Mouse (Mus musculus) right cerebral cortex, postnatal 36 days (tissue): ENCODE data around the gene Mthfd2l.

ENCODE experiments used
- DNase-seq, 2 experiments: peaks; one replicate each; pipeline ENCODE4 v3.0.0; 2022; ENCODE audit warnings: low spot score in 2 of 2, mixed read lengths in 1 of 2

Mthfd2l gene

DNA sequence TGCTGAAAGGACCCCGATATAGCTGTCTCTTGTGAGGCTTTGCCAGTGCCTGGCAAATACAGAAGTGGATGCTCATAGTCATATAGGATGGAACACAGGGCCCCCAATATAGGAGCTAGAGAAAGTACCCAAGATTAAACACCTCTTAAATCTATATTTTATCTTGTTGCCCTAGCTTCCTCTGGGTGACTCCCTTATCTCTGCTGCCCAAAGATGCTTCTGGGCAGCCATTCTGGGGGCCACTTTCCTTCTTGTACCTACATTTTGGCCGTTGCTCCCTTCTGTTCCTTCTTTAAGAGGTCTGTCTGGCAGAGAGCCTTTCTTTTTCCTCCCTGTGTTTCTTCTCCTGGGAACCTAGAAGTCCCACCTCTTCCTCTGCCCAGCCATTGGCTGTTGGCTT lies 14.5 kb downstream of the Mthfd2l start:
- no peak for DNase-seq

DNA sequence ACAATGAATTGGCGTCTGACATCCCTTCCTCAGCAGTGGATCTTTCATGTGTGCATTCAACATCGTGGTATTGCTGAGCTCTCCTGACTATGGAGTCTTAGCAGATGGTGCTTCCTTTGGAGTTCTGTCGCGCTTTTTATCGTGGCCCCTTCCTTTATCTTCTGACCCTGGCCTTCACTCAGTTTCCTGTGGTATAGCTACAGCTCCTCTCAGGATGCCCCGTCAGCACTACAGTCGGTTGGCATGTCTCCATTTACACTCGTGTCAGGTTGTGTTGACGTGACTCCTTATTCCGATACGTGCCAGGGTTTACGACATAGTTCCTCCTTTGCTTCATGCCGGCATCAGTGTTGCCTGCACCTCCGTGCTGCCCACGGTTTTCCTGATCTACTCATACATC lies 18.6 kb downstream of the Mthfd2l start:
- DNase-seq: no peak

DNA sequence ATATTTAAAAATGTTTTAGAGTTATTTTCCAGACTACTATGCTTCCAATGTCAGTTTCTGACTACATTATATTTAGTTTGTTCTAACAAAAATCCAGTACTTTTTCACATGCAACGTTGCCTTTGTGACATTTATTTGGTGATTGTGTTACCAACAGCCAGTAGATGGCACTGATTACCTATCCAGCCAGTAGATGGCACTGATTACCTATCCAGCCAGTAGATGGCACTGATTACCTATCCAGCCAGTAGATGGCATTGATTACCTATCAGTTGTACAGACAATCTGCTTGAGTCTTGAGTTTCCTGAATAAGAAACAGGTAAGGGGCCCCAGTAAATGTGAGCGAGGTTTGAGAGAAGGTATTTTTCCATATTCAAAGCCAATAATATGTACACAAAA lies 20.6 kb downstream of the Mthfd2l start:
- peak; percentile 21 to 32 for DNase-seq

GRCm38 (mm10) chr5:90952731-90953481 lies 22.0 kb downstream of the Mthfd2l start:
- DNase-seq: no peak

GRCm38 (mm10) chr5:90964316-90964715 lies 33.4 kb downstream of the Mthfd2l start:
- no peak for DNase-seq

- no peak for DNase-seq
Measured at GRCm38 (mm10) chr5:90964764-90965163, 33.8 kb downstream of the Mthfd2l start.

DNA sequence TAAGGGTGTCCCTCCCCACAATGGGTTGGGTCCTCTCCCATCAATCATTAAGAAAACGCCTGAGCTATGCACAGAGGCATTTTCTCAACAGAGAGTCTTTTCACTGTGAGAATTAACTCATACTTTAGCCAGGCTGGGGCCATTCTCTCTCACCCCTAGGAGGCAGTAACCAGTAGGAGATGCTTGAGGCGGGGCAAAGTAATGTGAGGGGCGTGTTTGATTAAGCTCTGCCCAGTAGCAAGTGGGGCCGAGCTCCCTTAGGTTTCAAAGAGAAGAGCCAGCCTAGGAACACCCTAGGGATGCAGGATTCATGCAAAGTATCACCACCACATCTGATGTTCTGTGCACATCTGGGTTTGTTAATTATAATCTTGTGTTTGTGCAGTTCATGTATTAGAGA lies 34.5 kb downstream of the Mthfd2l start:
- DNase-seq: no peak

GRCm38 (mm10) chr5:90977244-90977643 lies 46.3 kb downstream of the Mthfd2l start:
- peak; percentile 15 to 44 for DNase-seq

- peak in 1 of 2 experiments; percentile 9 for DNase-seq
Measured at GRCm38 (mm10) chr5:90980297-90980696, 49.4 kb downstream of the Mthfd2l start.

GRCm38 (mm10) chr5:90987605-90988004 lies 56.7 kb downstream of the Mthfd2l start:
- DNase-seq: no peak

- no peak for DNase-seq
Measured at GRCm38 (mm10) chr5:90988149-90988548, 57.2 kb downstream of the Mthfd2l start.

GRCm38 (mm10) chr5:90988592-90988991 lies 57.7 kb downstream of the Mthfd2l start:
- DNase-seq: no peak

- no peak for DNase-seq
Measured at GRCm38 (mm10) chr5:90999942-91000341, 69.0 kb downstream of the Mthfd2l start.

GRCm38 (mm10) chr5:91015216-91015615 lies 84.3 kb downstream of the Mthfd2l start:
- DNase-seq: no peak

GRCm38 (mm10) chr5:91023114-91023513 lies 92.2 kb downstream of the Mthfd2l start:
- DNase-seq: no peak

GRCm38 (mm10) chr5:91027164-91027563 lies 96.2 kb downstream of the Mthfd2l start, which contains the start of gene Epgn:
TSS of gene Epgn (plus strand) at chr5:91027464.
- no peak for DNase-seq

DNA sequence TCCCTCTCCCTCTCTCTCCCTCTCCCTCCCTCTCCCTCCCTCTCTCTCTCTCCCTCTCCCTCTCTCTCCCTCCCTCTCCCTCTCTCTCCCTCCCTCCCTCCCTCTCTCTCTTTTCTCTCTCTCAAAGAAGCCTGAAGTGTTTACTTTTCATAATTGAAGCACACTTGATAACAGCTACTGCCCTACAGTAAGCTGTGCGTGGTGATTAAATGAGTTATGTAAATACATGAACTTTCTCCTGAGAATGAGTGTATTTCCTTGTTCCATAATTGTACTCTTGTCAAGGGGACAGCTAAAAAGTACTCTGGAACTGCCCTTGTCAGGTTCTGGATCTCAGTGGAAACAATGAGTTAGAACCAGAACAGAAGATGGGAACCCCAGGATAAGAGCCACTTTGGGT lies 96.9 kb downstream of the Mthfd2l start:
- DNase-seq: no peak

- DNase-seq: no peak
Measured at GRCm38 (mm10) chr5:91030629-91031028, 99.7 kb downstream of the Mthfd2l start.

GRCm38 (mm10) chr5:91035341-91035740 lies 104.4 kb downstream of the Mthfd2l start:
- no peak for DNase-seq

DNA sequence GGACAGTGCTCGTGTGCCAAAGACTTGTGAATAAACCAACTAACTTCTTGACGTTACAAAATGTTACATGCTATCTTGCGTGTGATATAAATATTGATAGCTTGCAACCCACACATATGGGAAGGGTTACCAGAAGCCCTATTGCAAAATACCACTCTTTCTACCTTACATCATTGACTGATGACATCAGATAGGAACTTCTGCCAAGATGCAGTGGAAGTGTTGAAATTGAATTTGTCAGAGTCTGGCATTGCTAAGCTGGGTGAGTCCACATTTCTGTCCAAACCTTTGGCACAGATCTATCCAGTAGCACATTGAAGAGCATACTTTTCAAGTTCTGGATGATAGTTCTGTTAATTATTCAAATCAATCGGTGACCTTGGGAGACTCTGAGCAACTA lies 105.7 kb downstream of the Mthfd2l start:
- no peak for DNase-seq

GRCm38 (mm10) chr5:91037756-91038155 lies 106.8 kb downstream of the Mthfd2l start:
- DNase-seq: no peak

- no peak for DNase-seq
Measured at GRCm38 (mm10) chr5:91038547-91038946, 107.6 kb downstream of the Mthfd2l start.

DNA sequence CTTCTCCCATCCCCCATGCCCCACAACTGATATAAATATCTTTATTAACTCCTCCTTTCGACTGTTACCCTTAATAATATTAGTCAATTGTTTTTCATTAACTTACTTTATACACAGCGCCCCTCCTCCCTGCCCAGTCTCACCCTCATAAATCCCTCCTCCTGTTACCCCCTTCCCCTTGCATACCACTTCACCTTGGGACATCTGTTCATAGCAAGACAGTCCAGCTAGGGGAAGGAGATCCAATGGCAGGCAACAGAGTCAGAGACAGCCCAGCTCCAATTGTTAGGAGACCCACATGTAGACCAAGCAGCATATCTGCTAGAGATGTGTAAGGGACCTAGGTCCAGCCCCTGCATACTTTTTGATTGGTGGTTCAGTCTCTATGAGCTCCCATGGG lies 108.0 kb downstream of the Mthfd2l start:
- no peak for DNase-seq

DNA sequence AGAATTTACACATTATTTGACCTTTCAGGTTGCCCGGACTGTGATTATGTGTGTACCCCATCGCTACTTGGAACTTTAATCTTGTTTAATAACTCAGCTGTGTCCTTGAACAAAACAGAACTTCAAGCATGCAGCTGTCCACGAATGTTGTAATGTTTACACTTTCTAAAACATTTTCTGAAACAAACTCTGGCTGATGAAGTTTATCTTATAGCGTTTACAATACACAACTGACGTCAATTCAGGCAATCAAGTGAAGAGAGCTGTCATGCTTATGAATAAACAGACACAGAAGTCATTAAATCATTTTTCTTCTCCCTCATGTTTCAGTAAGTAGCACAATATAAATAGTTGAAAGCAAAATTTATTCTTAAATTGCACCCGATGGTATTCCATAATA lies 117.1 kb downstream of the Mthfd2l start:
- DNase-seq: no peak
